Mouse (Mus musculus) heart, adult 2 months (tissue): Measurements from ENCODE around the gene Umps. TPM values are rescaled to one million over a fixed set of nuclear protein-coding genes. Genes with fewer than 3 reads are reported as not detected.

ENCODE experiments used
- DNase-seq, 2 experiments: peaks; one replicate each; pipeline ENCODE4 v3.0.0; 2021
- H3K27ac ChIP-seq: fragments of 200-600 bp; 2 replicates; pipeline ENCODE4 v1.8.1; 2022
- H3K27me3 ChIP-seq: fragments of 200-500 bp; 2 replicates; pipeline ENCODE4 v1.6.1; 2012; ENCODE audit warnings: mild to moderate bottlenecking, low read length, inconsistent platforms, mixed read lengths; ENCODE audit not compliant: control insufficient read depth, insufficient read depth
- H3K36me3 ChIP-seq: fragments of 200-500 bp; 2 replicates; pipeline ENCODE4 v1.6.1; 2012; ENCODE audit warnings: low read length, inconsistent platforms; ENCODE audit not compliant: control insufficient read depth, insufficient read depth
- H3K4me1 ChIP-seq: fragments of 200-500 bp; 2 replicates; pipeline ENCODE4 v1.6.1; 2011; ENCODE audit warnings: low read length; ENCODE audit not compliant: control insufficient read depth, insufficient read depth
- H3K4me3 ChIP-seq: fragments of 200-600 bp; 2 replicates; pipeline ENCODE4 v1.8.1; 2022
- H3K79me2 ChIP-seq: fragments of 200-500 bp; replicated peaks from 2 replicates; pipeline ENCODE4 v1.6.1; 2012; ENCODE audit warnings: mild to moderate bottlenecking, inconsistent platforms, low read length, moderate library complexity, mixed read lengths; ENCODE audit not compliant: control insufficient read depth, insufficient read depth
- H3K9ac ChIP-seq: fragments of 200-500 bp; 2 replicates; pipeline ENCODE4 v1.6.1; 2012; ENCODE audit warnings: low read depth, mild to moderate bottlenecking, control low read depth, inconsistent platforms, low read length, mixed read lengths
- CTCF ChIP-seq: fragments of 200-600 bp; IDR thresholded peaks from 2 replicates; pipeline ENCODE4 v1.8.1; 2022; ENCODE audit warnings: antibody characterized with exemption, mild to moderate bottlenecking, moderate library complexity
- EP300 ChIP-seq: fragments of 200-500 bp; IDR thresholded peaks from 2 replicates; pipeline ENCODE4 v1.6.1; 2011; ENCODE audit warnings: low read depth, low read length, control low read depth; ENCODE audit not compliant: insufficient read depth
- POLR2A ChIP-seq: fragments of 200-500 bp; IDR thresholded peaks from 2 replicates; pipeline ENCODE4 v1.6.1; 2011; ENCODE audit warnings: mild to moderate bottlenecking, low read depth, low read length, control low read depth; ENCODE audit not compliant: insufficient read depth
- whole genome bisulfite sequencing: fragments of 180-500 bp; shearing (Covaris S2); methylation state at CpG from one replicate; pipeline ENCODE4 v1.1.7; 2018; 5-methylcytosine and 5-hydroxymethylcytosine counted together
- intact Hi-C: fragments of 180-260 bp; cut with DNase I; formaldehyde crosslinking; loops from one replicate; pipeline ENCODE4 v1.15.1; 2025
- long read RNA-seq: library from polyadenylated mRNA; stranded (forward); transcript quantifications from one replicate; pipeline ENCODE4 v2.0.0, GENCODE M21; 2021
- polyA plus RNA-seq: library from polyadenylated mRNA; depleted of rRNA; stranded (reverse); fragments of >200 nt; gene quantifications from 2 replicates; pipeline ENCODE4 v1.2.3, GENCODE M21; 2012; rRNA removed
- total RNA-seq, 2 experiments: library from RNA; stranded (reverse); gene quantifications; 2 replicates each; pipeline ENCODE4 v1.2.3; 2021

Umps gene
- total RNA-seq (1 to 10 TPM; 7.9 to 8.4 TPM), polyA plus RNA-seq (3.8 and 5.5 TPM in 2 replicates)
- long read RNA-seq, transcript Umps-201 (6 exons, 3,484 nt), result major isoform, 18 of 19 reads
- long read RNA-seq, partial matches to known transcripts, result 0 of 19 reads
- long read RNA-seq, other reads (novel, unspliced or antisense), result 1 of 19 reads

DNA sequence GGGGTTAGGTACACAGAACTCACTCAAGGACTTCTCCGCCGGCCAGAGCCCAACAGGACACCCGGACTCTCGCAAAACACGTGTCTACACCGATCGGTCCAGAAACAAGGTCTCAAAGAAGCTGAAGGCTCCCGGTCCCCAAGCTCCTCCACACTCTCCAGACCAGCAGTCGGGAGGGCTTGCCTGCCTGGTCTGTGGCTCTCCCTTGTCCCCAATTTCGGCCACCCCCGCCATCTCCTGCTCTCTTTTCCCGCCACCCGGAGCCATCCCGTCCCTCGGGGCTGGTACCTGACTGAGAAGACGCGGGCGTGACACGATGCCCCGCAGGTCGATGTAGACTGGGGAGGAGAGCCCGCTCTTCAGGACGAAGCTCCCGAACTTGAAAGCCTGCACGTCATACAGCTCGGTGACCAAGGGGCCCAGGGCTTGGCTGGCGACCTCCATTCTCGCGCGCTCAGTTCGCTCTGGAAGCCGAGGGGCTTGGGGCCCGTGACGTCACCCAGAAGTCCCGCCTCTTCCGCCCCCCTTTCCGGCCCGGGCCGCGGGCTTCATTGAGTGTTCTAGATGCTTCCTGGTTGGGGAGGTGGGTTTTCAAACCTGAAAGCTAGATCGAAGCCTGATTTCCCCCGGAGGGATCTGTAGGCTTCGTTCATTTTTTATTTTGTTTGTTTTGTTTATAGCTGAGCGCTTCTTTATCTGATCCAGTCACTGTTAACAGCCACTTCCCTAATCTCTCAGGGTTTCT, at the start of gene Umps:
Gene Umps (minus strand): TSS at position 501 of the 745 bp plus-strand sequence.
- under 1% methylated on average over 44 of the region's 44 CpGs for WGBS
- H3K9ac ChIP-seq, result peak within 1 kb of the TSS; percentile 87
- no peaks in the 10 kb centered on the region for H3K36me3 ChIP-seq
- peak; percentile 88 to 91 for DNase-seq
- H3K79me2 ChIP-seq, result no peaks in the 10 kb centered on the region
- no peak for TF ChIP-seq CTCF
- TF ChIP-seq POLR2A, result peak; percentile 59; the same call in 1 of the 2 replicates
- peak within 1 kb of the TSS; percentile 85 for H3K4me3 ChIP-seq
- intact Hi-C loops, result no loop called here
- no peaks in the 10 kb centered on the region; the same call in 1 of the 2 replicates for H3K4me1 ChIP-seq
- H3K27ac ChIP-seq, result peak within 1 kb of the TSS; percentile 76
- no peaks in the 10 kb centered on the region for H3K27me3 ChIP-seq

DNA sequence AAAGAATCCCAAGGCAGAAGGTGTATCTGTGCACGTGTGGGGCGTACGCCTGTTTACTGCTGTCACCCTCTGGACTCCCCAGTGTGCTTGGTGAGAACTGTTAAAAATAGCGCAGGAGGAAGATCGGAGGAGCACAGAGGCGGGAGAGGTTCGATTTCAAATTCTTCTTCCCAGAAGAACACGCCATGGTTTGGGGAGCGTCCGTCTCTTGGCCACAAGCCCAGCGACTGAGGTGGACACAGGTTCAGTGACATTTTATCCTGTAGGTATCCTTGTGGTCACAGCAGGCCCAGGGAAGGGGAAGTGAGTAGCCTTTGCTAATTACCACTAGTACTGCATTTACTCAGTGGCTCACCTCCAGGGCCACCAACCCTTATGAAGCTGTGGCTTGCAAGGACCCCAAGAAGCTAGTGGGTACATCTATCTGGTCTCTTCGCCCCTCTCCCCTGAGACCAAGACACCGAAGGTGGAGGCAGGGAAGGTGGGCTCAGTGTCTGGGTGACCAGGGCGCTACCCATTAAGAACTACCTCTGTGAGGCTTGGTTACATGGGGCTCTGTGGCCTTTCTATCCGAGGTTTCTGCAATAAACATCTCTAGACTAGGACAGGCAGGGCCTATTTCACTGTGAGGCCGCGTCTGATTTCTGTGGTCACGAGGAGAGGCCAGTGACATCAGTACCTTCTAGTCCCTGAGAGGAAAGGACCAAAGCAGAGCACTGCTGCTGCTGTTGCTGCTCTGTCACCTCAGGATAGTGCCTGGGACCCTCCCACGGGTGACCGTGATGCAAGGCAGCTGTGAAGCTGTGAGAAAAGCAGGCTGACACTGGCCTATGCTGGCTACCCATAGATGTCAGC, 45.4 kb upstream of the Umps start:
- no peak overlapping the region for H3K9ac ChIP-seq
- no peak overlapping the region for H3K27ac ChIP-seq
- H3K27me3 ChIP-seq, result no peaks in the 10 kb centered on the region
- TF ChIP-seq POLR2A (no peak), EP300 (no peak), CTCF (no peak)
- no peaks in the 10 kb centered on the region for H3K4me1 ChIP-seq
- no peaks in the 10 kb centered on the region for H3K79me2 ChIP-seq
- intact Hi-C loops, result no loop called here
- H3K36me3 ChIP-seq, result no peaks in the 10 kb centered on the region
- DNase-seq, result peak in 1 of 2 experiments; percentile 16
- 71% methylated on average over 20 of the region's 20 CpGs for WGBS
- no peak overlapping the region for H3K4me3 ChIP-seq

GRCm38 (mm10) chr16:34009567-34009966, 42.7 kb upstream of the Umps start:
- intact Hi-C loops, result no loop called here
- Histone ChIP-seq H3K4me1 (no peaks in the 10 kb centered on the region), H3K27me3 (no peaks in the 10 kb centered on the region), H3K9ac (no peak overlapping the region), H3K4me3 (no peak overlapping the region), H3K79me2 (no peaks in the 10 kb centered on the region), H3K27ac (no peak overlapping the region), H3K36me3 (no peaks in the 10 kb centered on the region)
- no peak for TF ChIP-seq EP300
- TF ChIP-seq CTCF, result no peak; the same call in 1 of the 2 replicates
- TF ChIP-seq POLR2A, result no peak
- 90% methylated on average over 2 of the region's 2 CpGs for WGBS
- no peak for DNase-seq

GRCm38 (mm10) chr16:34005986-34006385, 39.1 kb upstream of the Umps start:
- TF ChIP-seq POLR2A (no peak), EP300 (no peak), CTCF (no peak)
- 0 out of 2 replicates have a peak, but pooled peaks cover 2% of the 10 kb centered on the region for H3K4me1 ChIP-seq
- 95% methylated on average over 3 of the region's 3 CpGs for WGBS
- intact Hi-C loops, result no loop called here
- no peaks in the 10 kb centered on the region for H3K79me2 ChIP-seq
- no peaks in the 10 kb centered on the region for H3K27me3 ChIP-seq
- no peak overlapping the region for H3K27ac ChIP-seq
- no peak for DNase-seq
- H3K9ac ChIP-seq, result no peak overlapping the region
- H3K36me3 ChIP-seq, result no peaks in the 10 kb centered on the region
- no peak overlapping the region for H3K4me3 ChIP-seq

DNA sequence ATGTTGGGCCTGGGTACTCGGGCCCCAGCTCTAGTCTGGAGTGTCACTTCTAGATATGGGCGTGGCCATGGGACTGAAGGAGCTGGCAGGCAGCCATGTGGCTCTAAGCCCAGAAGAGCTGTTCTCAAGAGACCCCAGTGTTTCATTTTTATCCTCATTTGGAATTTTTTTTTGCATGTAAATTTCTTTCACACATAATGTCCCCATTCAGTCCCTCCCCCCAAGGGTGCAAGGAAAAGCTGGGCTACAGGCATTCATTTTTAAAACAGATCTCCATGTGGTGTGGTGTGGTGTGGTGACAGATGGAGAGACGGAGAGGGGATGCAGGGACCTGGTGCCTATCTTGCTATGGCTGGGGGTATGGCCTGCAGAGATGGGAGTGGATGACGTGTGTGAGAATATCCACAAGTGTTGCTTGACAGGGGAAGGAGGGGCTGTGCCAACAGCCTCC, 37.3 kb upstream of the Umps start:
- intact Hi-C loops, result no loop called here
- no peak overlapping the region for H3K4me3 ChIP-seq
- 21% methylated on average over 4 of the region's 4 CpGs for WGBS
- H3K27ac ChIP-seq, result no peak overlapping the region
- no peak for TF ChIP-seq CTCF
- no peak for TF ChIP-seq EP300
- TF ChIP-seq POLR2A, result no peak
- H3K79me2 ChIP-seq, result no peaks in the 10 kb centered on the region
- H3K4me1 ChIP-seq, result peaks cover 2% of the 10 kb centered on the region; the same call in 1 of the 2 replicates
- H3K36me3 ChIP-seq, result no peaks in the 10 kb centered on the region
- H3K27me3 ChIP-seq, result no peaks in the 10 kb centered on the region
- H3K9ac ChIP-seq, result no peak overlapping the region
- DNase-seq, result peak; percentile 28 to 37
